Mouse (Mus musculus) spleen, postnatal 4 days (tissue): ENCODE results near the gene Gm49359.
A peak's percentile ranks its signal among the peaks of the same experiment; 100 is the strongest.
"Not testable (repeated sequence)": the region's sequence is repeated elsewhere in the genome, so short reads cannot be mapped to it uniquely, and the experiment has no call there.

ENCODE experiments used
- DNase-seq, 2 experiments: peaks; one replicate each; pipeline ENCODE4 v3.0.0; 2022; ENCODE audit warnings: low spot score in 2 of 2

Gene Gm49359

GRCm38 (mm10) chr13:62466424-62467334, at the start of gene Gm49359:
Gm49359 (minus strand) TSS chr13:62466832.
- peak; percentile 84 to 88 for DNase-seq

- not testable (repeated sequence) for DNase-seq
These were observed 44.2 kb upstream of the Gm49359 start for GRCm38 (mm10) chr13:62510641-62511420.

- DNase-seq = not testable (repeated sequence)
These were observed 6.0 kb upstream of the Gm49359 start for GRCm38 (mm10) chr13:62472661-62473060.

DNA sequence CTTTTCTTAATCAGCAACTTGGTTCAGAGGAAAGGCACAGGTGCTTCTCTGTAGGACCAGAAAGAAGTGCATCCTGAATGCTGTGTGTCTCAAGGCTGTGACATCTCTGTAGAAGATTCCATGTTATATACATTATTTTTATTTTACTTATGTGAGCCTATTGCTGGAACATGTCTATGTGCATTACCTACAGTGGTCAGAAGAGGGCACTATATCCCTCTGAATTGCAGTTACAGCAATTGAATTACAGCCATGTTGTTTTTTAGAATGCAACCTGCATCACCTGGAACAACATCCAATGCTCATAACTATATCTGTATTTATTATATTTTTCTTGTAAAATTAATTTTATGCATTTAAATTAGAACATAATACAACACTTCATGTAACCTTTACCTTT, 3.3 kb upstream of the Gm49359 start:
- peak in 1 of 2 experiments; percentile 30 for DNase-seq
